Mouse (Mus musculus): ENCODE measurements around the gene Iqschfp.

The Iqschfp gene

DNA sequence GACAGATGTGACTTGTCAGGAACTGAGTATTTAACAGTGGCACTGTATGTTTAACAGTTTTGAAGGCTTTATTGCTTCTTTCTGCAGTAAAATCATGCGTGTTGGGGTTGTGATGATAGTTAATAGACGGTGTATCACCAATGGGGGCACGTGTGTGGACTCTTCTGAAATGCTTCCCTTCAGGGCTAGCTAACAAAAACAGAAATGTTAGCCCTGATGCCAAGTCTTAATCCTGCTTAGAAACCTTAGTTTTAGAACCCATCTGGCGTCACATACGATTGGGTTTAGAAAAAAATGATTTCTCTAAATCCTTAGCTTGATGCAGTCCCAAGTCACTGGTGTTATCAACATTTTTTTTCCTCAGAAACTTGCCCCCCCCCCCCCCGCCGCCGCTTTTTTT lies 682.1 kb downstream of the Iqschfp start:
- no peak for DNase-seq (ENCODE audit: low read depth)

- no peak for DNase-seq (ENCODE audit: low read depth)
Observed at GRCm38 (mm10) chr3:68574565-68574964, 682.5 kb downstream of the Iqschfp start.

GRCm38 (mm10) chr3:68575636-68576340 lies 683.8 kb downstream of the Iqschfp start:
- DNase-seq (ENCODE audit: low read depth): no peak

- no peak for DNase-seq (ENCODE audit: low read depth)
Observed at GRCm38 (mm10) chr3:68576431-68576830, 684.4 kb downstream of the Iqschfp start.

GRCm38 (mm10) chr3:68576948-68577347 lies 684.9 kb downstream of the Iqschfp start:
- DNase-seq (ENCODE audit: low read depth): no peak

DNA sequence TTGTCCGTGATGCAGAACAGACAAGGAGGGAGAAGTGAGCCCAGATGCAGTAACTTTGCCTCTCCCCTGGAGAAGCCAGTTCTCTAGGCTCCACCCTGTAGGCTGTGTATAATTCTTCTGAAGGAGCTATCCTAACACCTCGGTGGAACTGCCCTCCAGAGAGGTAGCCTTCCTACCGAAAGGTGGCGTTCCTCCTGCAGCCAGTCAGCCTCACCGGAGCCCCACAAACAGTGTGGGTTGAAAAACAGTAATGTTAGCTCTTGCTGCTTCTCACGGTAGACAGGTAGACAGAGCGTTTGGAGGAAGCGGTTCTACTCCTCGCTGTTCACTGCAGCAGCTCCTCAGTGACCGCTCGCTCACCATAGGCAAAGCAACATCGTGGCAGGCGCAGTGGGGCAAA lies 689.6 kb downstream of the Iqschfp start:
- DNase-seq (ENCODE audit: low read depth): no peak

- peak; percentile 9 for DNase-seq (ENCODE audit: low read depth)
Observed at GRCm38 (mm10) chr3:68582103-68582740, 690.2 kb downstream of the Iqschfp start.

GRCm38 (mm10) chr3:68583031-68583693 lies 691.1 kb downstream of the Iqschfp start:
- DNase-seq (ENCODE audit: low read depth): no peak

DNA sequence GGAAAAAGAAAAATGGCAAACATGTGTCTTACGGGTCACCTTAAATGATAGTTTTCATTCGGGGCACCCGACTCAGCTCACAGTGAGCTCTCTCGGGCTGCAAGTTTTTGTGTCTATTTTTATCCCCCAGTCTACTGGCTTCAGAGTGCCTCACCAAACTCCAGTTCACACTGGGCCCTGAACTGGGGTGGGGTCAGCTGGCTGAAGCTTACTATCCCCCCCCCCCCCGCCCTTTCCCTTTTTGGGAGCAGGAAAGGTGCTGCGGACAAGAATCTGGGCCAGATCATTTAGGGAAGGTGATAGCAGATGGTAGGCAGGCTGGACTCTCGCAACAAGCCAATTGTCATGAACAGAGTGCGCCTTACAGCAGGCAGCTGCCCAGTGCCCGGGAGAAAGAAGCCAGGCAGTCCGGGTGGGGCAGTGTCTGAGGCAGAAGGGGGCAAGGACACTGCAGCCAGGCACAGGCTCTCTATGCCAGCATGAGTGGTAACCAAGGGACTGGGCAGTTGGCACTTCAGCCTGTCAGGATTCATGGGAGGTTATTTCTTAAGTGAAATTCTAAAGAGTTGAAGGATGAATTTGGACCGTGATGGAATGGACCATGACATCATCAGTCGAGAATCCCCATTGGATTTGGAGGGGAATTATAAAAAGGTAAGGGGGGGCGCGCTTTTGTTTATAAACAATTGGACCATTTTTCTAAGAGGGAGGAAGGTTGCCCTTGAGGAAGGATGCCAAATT lies 691.9 kb downstream of the Iqschfp start:
- no peak for DNase-seq (ENCODE audit: low read depth)

GRCm38 (mm10) chr3:68585213-68585612 lies 693.2 kb downstream of the Iqschfp start:
- DNase-seq (ENCODE audit: low read depth): no peak

GRCm38 (mm10) chr3:68586646-68587064 lies 694.6 kb downstream of the Iqschfp start:
- DNase-seq (ENCODE audit: low read depth): no peak

- DNase-seq (ENCODE audit: low read depth): no peak
Observed at GRCm38 (mm10) chr3:68587567-68588245, 695.7 kb downstream of the Iqschfp start.

- no peak for DNase-seq (ENCODE audit: low read depth)
Observed at GRCm38 (mm10) chr3:68589220-68589840, 697.3 kb downstream of the Iqschfp start.

DNA sequence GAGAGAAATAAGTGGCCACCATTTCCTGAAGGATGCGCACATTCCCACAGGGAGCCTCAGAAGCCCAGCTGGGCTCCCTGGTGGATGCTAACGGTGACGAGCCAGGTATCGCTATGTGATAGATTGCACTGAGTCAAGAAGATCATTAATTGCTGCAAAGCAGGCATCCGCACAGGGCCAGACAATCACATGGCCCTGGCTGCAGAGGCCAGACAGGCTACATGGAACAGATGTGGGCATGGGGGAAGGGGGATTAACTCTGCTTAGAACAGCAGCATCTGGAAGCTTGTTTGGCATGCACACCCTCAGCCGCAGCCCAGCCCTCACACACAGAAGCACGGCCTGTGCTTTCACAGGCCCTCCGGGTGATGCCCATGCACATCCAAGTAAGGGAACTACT lies 698.4 kb downstream of the Iqschfp start:
- no peak for DNase-seq (ENCODE audit: low read depth)

- no peak for DNase-seq (ENCODE audit: low read depth)
Observed at GRCm38 (mm10) chr3:68592575-68592974, 700.5 kb downstream of the Iqschfp start.

GRCm38 (mm10) chr3:68593073-68593867 lies 701.2 kb downstream of the Iqschfp start:
- DNase-seq (ENCODE audit: low read depth): no peak

DNA sequence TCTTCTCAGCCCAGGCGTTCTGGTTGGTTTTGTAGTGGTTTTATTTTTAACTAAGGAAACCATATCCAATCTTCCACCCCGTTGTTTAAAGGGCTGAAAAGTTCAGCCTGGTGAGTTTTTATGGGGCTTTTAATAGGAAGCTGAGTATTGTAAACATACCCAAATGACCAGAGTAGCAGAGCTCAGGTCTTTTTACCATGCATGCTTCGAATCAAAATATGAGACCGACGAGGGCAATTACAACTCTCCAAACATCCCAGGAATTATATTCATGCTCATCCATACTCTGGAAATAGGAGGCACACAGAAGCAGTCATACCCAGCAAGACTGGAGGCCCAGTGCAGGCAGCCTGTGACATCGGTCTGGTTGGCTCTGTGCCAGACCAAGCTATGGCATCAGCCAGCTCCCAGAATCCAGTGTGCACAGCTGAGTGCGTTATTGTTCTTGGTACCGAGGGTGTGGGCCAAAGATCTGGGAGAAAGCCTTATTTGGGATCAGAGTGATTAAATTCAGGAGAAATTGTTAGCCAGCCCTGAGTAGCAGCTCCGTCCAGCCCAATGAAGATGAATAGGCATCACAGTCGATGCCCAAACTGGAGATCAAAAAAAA lies 703.4 kb downstream of the Iqschfp start:
- no peak for DNase-seq (ENCODE audit: low read depth)

- DNase-seq (ENCODE audit: low read depth): no peak
Observed at GRCm38 (mm10) chr3:68596938-68597337, 704.9 kb downstream of the Iqschfp start.

- no peak for DNase-seq (ENCODE audit: low read depth)
Observed at GRCm38 (mm10) chr3:68602891-68603290, 710.9 kb downstream of the Iqschfp start.

GRCm38 (mm10) chr3:68604467-68604866 lies 712.4 kb downstream of the Iqschfp start:
- DNase-seq (ENCODE audit: low read depth): no peak

Measured in induced T-regulatory cell, adult 2 months (primary cell).